Mouse (Mus musculus) adrenal gland, adult 2 months (tissue): ENCODE results near the gene Odc1. TPM values are rescaled to one million over a fixed set of nuclear protein-coding genes. Genes with fewer than 3 reads are reported as not detected.

Experiments
- DNase-seq: peaks from one replicate; pipeline ENCODE4 v3.0.0; 2021
- polyA plus RNA-seq: library from polyadenylated mRNA; depleted of rRNA; stranded (reverse); fragments of >200 nt; gene quantifications from 2 replicates; pipeline ENCODE4 v1.2.3, GENCODE M21; 2012; rRNA removed
- total RNA-seq, 2 experiments: library from RNA; stranded (reverse); gene quantifications; 2 replicates each; pipeline ENCODE4 v1.2.3; 2021

The Odc1 gene
- total and polyA plus RNA-seq, 3 experiments: 52.6 to 514 (median 348) TPM

DNA sequence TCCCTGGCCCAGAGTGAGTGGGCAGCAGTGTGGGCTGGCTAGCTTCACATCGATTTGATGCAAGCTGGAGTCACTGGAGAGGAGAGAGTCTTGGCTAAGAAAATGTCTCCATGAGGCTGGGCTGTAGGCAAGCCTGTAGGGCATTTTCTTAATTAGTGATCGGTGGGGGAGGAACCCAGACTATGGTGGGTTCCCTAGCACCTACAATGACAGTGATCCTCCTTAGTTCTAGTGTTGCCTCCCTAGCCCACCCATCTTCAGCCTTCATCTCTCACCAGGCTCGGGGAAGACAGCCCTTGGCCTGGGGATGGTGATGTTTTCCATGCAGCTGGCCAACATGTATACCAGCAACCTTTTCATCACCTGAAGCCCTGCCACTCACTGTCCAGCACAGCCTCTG, 43.8 kb downstream of the Odc1 start:
- DNase-seq: no peak

DNA sequence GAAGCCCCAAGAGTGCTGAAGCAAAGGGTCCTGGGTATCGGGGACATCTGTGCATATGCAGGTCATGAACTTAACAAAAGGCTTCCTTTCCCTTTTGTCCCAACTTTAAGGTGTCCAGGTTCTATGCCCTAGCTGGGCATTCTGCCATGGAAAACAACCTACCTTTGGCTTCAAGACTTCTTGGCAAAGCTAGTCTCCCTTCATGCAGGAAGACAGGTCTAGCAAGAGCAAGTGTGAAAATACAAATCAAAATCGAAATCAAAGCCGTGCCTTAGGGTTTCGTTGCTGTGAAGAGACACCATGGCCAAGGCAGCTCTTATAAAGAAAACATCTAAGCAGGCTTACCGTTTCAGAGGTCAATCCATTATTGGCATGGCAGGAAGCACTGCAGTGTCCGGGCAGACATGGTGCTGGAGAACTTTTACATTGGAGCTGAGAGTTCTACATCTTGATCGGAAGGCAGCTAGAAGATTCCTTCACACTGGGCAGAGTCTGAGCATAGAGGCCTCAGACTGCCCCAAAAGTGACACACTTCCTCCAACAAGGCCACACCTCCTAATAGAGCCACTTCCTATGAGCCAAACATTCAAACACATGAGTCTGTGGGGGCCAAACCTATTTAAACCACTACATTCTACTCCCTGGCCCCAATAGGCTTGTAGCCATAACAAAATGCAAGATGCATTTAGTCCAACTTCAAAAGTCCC, 44.5 kb downstream of the Odc1 start:
- DNase-seq: no peak

DNA sequence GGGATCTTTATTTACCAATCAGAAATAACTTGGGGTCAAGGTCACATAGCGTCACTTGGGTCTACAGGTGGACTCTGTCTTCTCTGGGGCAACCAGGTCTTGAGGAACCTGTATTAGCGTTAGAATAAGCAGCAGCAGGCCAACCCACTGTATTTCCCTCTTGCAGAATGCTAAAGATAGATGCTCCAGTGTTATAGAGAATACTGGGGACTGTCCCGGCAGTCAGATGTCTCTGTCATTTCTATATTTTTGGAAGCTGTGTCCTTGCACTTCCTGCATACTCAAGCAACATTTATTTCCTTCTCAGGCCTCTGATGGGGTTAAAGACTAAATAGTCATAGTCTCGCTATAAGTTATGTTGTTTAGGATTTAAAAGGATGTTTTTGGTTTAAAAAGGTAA, 46.7 kb downstream of the Odc1 start:
- no peak for DNase-seq

DNA sequence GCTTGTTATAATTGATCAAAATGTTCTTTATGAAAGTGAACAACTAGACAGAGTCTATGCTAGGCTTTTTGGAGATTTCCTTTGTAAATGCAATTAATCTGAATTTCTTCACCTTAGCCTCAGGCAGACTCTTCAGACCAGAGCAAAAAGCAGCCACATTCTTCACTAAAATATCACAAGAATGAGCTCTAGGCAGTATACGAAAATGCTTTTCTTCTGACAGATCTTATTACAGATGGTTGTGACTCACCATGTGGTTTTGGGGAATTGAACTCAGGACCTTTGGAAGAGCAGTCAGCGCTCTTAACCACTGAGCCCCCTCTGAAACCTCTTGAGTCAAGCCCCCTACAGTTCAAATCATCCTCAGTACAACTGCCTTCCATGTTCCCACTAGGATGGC, 49.4 kb downstream of the Odc1 start:
- DNase-seq: no peak

DNA sequence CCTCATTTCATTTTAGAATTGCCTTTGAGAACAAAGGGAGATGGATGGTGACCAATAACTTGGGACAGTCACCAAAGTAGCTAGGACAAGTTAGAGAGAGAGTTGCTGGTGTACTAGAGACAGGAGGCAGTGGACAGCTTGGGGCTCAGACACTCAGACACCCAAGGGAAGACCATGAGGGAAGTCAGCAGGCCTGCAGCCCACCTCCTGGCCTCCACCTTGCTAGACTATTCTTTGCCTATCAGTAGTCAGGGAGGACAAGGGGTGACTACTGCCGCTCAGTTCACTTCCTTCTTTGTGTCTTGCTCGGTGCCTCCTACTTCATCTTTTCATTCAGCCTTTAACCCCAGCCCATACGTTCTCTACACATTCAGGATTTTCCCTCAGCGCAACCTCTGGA, 50.1 kb downstream of the Odc1 start:
- no peak for DNase-seq

DNA sequence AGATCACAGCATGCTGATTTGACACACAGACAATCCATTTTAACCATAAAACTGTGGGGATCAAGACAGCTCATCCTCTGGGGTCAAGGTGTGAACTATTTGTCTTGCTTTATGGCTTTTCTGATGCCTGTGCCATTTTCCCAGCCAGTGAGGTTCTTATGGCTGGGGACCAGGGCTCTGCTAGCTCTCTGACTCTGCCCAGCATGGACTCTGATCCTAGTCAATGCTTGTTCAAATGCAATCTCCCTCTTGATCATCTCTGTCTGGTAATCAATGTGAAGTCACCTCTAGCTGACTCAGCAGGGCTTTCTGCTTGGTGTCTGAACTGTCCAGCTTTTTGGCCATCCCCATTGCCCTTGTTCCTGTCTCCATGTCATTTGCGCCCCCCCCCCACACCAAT, 50.6 kb downstream of the Odc1 start:
- DNase-seq: no peak

Other genes with a start within 250 kb of the Odc1 start
- gene Atp6v1c2, start 215.4 kb upstream of the Odc1 start, total RNA-seq: 1 to 10 TPM; 1.9 to 2.7 TPM
- gene Atp6v1c2, start 215.4 kb upstream of the Odc1 start, polyA plus RNA-seq: 0.32 and 0.58 TPM in 2 replicates
- gene Nol10, start 196.3 kb upstream of the Odc1 start, total RNA-seq: 10 to 100 TPM; 16.9 to 17.7 TPM
- 3.2 and 4.2 TPM in 2 replicates for gene Nol10, start 196.3 kb upstream of the Odc1 start, polyA plus RNA-seq
- 10 to 100 TPM; 24.2 to 26.0 TPM for gene Hpcal1, start 146.1 kb downstream of the Odc1 start, total RNA-seq
- gene Hpcal1, start 146.1 kb downstream of the Odc1 start, polyA plus RNA-seq: 31.7 and 33.5 TPM in 2 replicates